Mouse (Mus musculus) lung, postnatal 14 days (tissue): Measurements from ENCODE around the gene Olfr167.
"Not testable (repeated sequence)": the region's sequence is repeated elsewhere in the genome, so short reads cannot be mapped to it uniquely, and the experiment has no call there.

ENCODE experiments used
- DNase-seq: peaks from one replicate; pipeline ENCODE4 v3.0.0; 2021

The Olfr167 gene

DNA sequence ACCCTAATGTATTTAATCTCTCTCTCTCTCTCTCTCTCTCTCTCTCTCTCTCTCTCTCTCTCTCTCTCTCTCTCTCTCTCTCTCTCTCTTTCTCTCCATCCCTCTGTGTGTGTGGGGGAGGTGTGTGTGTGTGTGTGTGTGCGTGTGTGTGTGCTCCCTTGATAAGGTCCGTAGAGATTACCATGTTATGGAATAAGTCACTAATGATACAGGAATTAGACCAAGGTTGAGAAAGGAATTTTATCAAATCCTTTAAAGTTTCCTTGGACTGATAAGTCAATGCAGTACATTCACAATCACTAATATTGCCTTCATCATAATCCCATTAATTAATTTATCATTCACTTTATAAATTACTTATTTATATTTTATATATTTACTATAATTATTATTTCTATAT, at the start of gene Olfr167:
Gene Olfr167 (minus strand): TSS at position 101 of the 400 bp plus-strand sequence.
- no peak for DNase-seq

- not testable (repeated sequence) for DNase-seq
These were observed 49.6 kb upstream of the Olfr167 start, which contains the start of gene Olfr169 for GRCm38 (mm10) chr16:19571709-19572108. TSS of gene Olfr169 (minus strand) at chr16:19571809.

DNA sequence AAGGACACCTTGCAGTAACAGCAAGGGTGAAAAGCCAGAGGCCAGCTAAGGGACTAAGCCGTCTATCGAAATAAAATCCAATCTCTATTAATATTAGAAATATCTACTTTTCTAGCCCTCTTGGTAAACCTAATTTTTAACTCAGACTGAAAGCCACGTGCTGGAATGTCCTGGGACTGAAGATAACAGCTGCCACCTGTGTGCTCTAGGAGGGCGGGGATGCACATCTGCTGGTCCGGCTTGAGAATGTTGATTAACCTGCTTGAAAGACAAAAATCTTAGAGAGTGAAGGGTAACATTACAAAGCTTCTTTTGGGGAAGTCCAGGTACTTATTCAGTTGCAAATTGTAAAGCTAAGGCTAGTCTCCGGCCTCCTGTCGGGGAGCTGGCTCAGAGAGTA, 31.4 kb upstream of the Olfr167 start:
- DNase-seq: not testable (repeated sequence)

DNA sequence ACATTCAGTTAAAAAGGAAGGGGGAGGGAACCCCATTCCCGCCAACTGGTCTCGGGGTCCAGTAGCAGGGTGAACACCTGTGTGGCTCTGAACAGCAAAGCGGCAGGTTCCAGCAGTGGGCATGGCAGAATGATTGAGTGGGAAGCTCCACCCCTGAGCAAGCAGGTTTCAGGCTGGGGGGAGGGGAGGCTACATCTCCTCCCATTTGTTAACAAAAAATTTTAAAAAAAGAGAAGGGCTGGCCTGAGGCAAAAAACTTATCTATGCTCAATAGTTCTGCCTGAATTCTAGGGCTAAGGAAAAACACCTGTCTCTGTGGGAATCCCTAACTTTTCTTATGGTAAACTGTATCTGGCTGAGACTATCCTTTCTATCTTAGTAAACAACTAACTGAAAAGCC, 30.2 kb upstream of the Olfr167 start:
- not testable (repeated sequence) for DNase-seq

- no peak for DNase-seq
These were observed 13.4 kb upstream of the Olfr167 start, which contains the start of gene Olfr168 for GRCm38 (mm10) chr16:19535455-19535854. TSS of gene Olfr168 (minus strand) at chr16:19535555.

- DNase-seq: no peak
These were observed 38.7 kb downstream of the Olfr167 start, which contains the start of gene Olfr166 for GRCm38 (mm10) chr16:19483394-19483793. TSS of gene Olfr166 (plus strand) at chr16:19483694.

DNA sequence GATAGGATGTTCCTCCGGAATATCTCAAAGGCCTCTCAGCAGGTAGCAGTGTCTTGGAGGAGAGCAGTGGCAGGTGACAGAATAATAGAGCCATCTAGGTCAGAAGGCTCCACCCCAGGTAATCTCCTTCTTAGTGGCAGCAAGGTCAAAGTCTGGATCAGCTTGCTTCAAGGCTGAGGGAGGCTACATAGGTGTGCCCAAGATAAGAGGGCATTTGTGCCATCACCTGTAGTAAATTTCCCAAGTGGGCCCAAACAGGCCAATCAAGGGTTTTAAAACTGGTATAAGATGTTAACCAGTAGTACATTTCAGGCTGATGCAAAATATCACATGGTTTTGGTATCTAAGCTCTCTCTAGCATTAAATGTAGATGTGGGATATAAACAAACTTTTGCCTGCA, 57.7 kb downstream of the Olfr167 start:
- DNase-seq: no peak
